Mouse (Mus musculus): Measurements from ENCODE around the gene Prlh.

Prlh gene

GRCm38 (mm10) chr1:90952808-90953207 is at the start of gene Prlh:
Prlh (plus strand) TSS chr1:90953108.
- DNase-seq (ENCODE audit: low spot score), result no peak

GRCm38 (mm10) chr1:90903211-90903945 is 49.5 kb upstream of the Prlh start:
- no peak for DNase-seq (ENCODE audit: low spot score)

GRCm38 (mm10) chr1:90903971-90904458 is 48.9 kb upstream of the Prlh start:
- no peak for DNase-seq (ENCODE audit: low spot score)

- no peak for DNase-seq (ENCODE audit: low spot score)
These were observed 48.0 kb upstream of the Prlh start for GRCm38 (mm10) chr1:90904729-90905404.

- no peak for DNase-seq (ENCODE audit: low spot score)
These were observed 46.6 kb upstream of the Prlh start for GRCm38 (mm10) chr1:90906357-90906756.

- DNase-seq (ENCODE audit: low spot score), result no peak
These were observed 43.7 kb upstream of the Prlh start for GRCm38 (mm10) chr1:90909161-90909560.

- no peak for DNase-seq (ENCODE audit: low spot score)
These were observed 43.2 kb upstream of the Prlh start for GRCm38 (mm10) chr1:90909631-90910152.

- no peak for DNase-seq (ENCODE audit: low spot score)
These were observed 39.7 kb upstream of the Prlh start for GRCm38 (mm10) chr1:90913231-90913630.

GRCm38 (mm10) chr1:90914948-90915569 is 37.8 kb upstream of the Prlh start, which contains the start of gene Mlph:
Mlph (plus strand) TSS chr1:90915085.
- DNase-seq (ENCODE audit: low spot score), result no peak

GRCm38 (mm10) chr1:90917509-90917908 is 35.4 kb upstream of the Prlh start:
- DNase-seq (ENCODE audit: low spot score), result no peak

- DNase-seq (ENCODE audit: low spot score), result no peak
These were observed 31.2 kb upstream of the Prlh start for GRCm38 (mm10) chr1:90921687-90922086.

GRCm38 (mm10) chr1:90926030-90926429 is 26.9 kb upstream of the Prlh start:
- no peak for DNase-seq (ENCODE audit: low spot score)

GRCm38 (mm10) chr1:90927308-90927707 is 25.6 kb upstream of the Prlh start:
- no peak for DNase-seq (ENCODE audit: low spot score)

- no peak for DNase-seq (ENCODE audit: low spot score)
These were observed 24.9 kb upstream of the Prlh start for GRCm38 (mm10) chr1:90927929-90928574.

- peak; percentile 7 for DNase-seq (ENCODE audit: low spot score)
These were observed 24.4 kb upstream of the Prlh start for GRCm38 (mm10) chr1:90928575-90928934.

- no peak for DNase-seq (ENCODE audit: low spot score)
These were observed 19.9 kb upstream of the Prlh start for GRCm38 (mm10) chr1:90933001-90933400.

- DNase-seq (ENCODE audit: low spot score), result no peak
These were observed 15.9 kb upstream of the Prlh start for GRCm38 (mm10) chr1:90936990-90937389.

- DNase-seq (ENCODE audit: low spot score), result no peak
These were observed 12.9 kb upstream of the Prlh start for GRCm38 (mm10) chr1:90939980-90940379.

- no peak for DNase-seq (ENCODE audit: low spot score)
These were observed 7.7 kb upstream of the Prlh start for GRCm38 (mm10) chr1:90945171-90945570.

GRCm38 (mm10) chr1:90947252-90947651 is 5.7 kb upstream of the Prlh start:
- DNase-seq (ENCODE audit: low spot score), result no peak

- DNase-seq (ENCODE audit: low spot score), result no peak
These were observed 3.6 kb upstream of the Prlh start for GRCm38 (mm10) chr1:90949309-90949708.

GRCm38 (mm10) chr1:90951670-90952069 is 1.2 kb upstream of the Prlh start:
- DNase-seq (ENCODE audit: low spot score), result no peak

Data from MN1 (cell line).